7 mouse cellular contexts compared by ENCODE assay signal in the genomic region with DNA sequence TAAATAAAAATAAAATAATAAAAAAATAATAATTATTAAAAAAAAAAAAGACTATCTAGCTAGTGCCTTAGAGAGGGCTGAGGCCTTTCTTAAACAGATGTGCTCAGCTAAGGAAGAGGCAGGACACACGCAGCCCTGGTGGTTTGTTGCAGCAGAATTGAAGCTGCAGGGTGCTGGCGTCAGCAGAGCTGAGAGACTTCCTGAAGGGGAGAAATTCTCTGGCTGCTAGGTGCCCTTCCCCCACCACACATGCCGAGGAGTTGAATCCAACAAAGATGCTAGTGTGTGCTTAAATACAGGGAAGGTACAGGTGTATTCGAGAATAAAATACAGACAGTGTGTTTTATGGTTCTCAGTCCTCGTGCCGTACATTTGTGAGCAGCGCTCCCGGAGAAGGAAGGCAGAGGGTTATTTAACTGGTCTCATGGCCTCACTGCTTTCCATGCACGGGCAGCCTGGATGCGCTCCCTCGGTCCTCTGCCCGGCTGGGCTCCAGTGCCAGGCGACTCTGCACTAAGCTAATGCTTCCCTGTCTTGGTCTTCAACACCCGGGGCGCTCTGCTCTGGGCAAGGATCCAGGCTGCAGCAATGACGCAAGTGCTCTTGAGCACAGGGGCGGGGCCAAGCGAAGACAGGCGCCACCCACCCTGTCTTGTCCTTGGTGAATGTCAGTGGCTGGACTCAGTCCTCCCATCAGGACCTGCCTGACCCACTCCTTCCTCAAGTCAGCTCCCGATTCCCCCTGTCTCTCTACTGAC. TPM values are rescaled to one million over a fixed set of nuclear protein-coding genes. Genes with fewer than 3 reads are reported as not detected.
DNase-seq lines count a peak whose midpoint lies in the region; ATAC-seq lines count a peak whose summit lies in the region.

No protein-coding gene starts in this region.

- no peaks in the 10 kb centered on the region for H3K9me3 ChIP-seq in intestine, embryonic 15.5 days
- no peaks in the 10 kb centered on the region for H3K9me3 ChIP-seq in midbrain, embryonic 10.5 days (replicated peaks)

- peak overlapping the region; percentile 79 for H3K4me2 ChIP-seq in intestine, embryonic 15.5 days (replicated peaks)

- H3K4me1 ChIP-seq in intestine, embryonic 15.5 days (replicated peaks) = peaks cover 22% of the 10 kb centered on the region
- H3K4me1 ChIP-seq in midbrain, embryonic 10.5 days = peaks cover 36% of the 10 kb centered on the region

- under 1% methylated on average over 20 of the region's 20 CpGs for WGBS in intestine, embryonic 15.5 days
- WGBS in midbrain, embryonic 10.5 days = 3% methylated on average over 20 of the region's 20 CpGs

- peak overlapping the region; percentile 32 for H3K4me3 ChIP-seq in intestine, embryonic 15.5 days (replicated peaks)
- H3K4me3 ChIP-seq in midbrain, embryonic 10.5 days = peak overlapping the region; percentile 60

- H3K27ac ChIP-seq in intestine, embryonic 15.5 days = no peak overlapping the region
- peak overlapping the region; percentile 78 for H3K27ac ChIP-seq in midbrain, embryonic 10.5 days (replicated peaks)

- intact Hi-C loops in gastrocnemius, postnatal 36 days (cut with DNase I) = no loop called here
- intact Hi-C loops in left cerebral cortex, postnatal 4 days (cut with DNase I) = no loop called here

- peak; percentile 96 for DNase-seq in adrenal gland, adult 2 months
- peak; percentile 88 for DNase-seq in embryo, embryonic 10 days (ENCODE audit: low spot score)
- DNase-seq in gastrocnemius, postnatal 36 days = peak; percentile 78 to 88
- peak; percentile 98 for DNase-seq in left cerebral cortex, postnatal 4 days
- peak; percentile 77 for DNase-seq in midbrain, embryonic 10.5 days (ENCODE audit: low spot score)
- DNase-seq in right cerebral cortex, postnatal 36 days (ENCODE audit: low spot score in 2 of 2) = peak; percentile 84 to 87

- peak; percentile 86 for ATAC-seq in intestine, embryonic 15.5 days

- no peaks in the 10 kb centered on the region for H3K36me3 ChIP-seq in intestine, embryonic 15.5 days
- H3K36me3 ChIP-seq in midbrain, embryonic 10.5 days = no peaks in the 10 kb centered on the region

- peak overlapping the region; percentile 38 for H3K9ac ChIP-seq in intestine, embryonic 15.5 days

- H3K27me3 ChIP-seq in intestine, embryonic 15.5 days (replicated peaks) = peaks cover 15% of the 10 kb centered on the region; the same call in 1 of the 2 replicates
- peaks cover 13% of the 10 kb centered on the region for H3K27me3 ChIP-seq in midbrain, embryonic 10.5 days (ENCODE audit: low read depth, poor library complexity, severe bottlenecking)

RNA-seq across cellular contexts. Expression of gene Pde10a, which starts 19.3 kb away (rescaled TPM):
- 10 to 100 TPM; 21.4 to 36.2 TPM for total RNA-seq in adrenal gland, adult 2 months (2021)
- 10.1 and 13.8 TPM in 2 replicates for polyA plus RNA-seq in adrenal gland, adult 2 months (2012; rRNA removed)
- total RNA-seq in gastrocnemius, postnatal 36 days (2021) = 1 to 10 TPM; 3.9 to 4.5 TPM
- 1.4 and 1.5 TPM in 2 replicates for polyA plus RNA-seq in intestine, embryonic 15.5 days (2015; fragmentation: Nextera tagmentation; extraction: Ambion mirVana)
- 100 to 1,000 TPM in 1 of 2 experiments, 10 to 100 TPM in 1; 84.9 to 106 TPM for total RNA-seq in left cerebral cortex, postnatal 4 days (2021)
- 4.3 and 5.3 TPM in 2 replicates for polyA plus RNA-seq in midbrain, embryonic 10.5 days (2016; fragmentation: Nextera tagmentation; extraction: Ambion mirVana)

Comparison
In these comparisons a context has a peak if more than half of its experiments do, and no peak if none do; other contexts are left out.
1. RNA of gene Pde10a, which starts 19.3 kb away (total RNA-seq): 84.9 to 106 TPM in left cerebral cortex, postnatal 4 days and 21.4 to 36.2 TPM in adrenal gland, adult 2 months; 3.9 to 4.5 TPM in gastrocnemius, postnatal 36 days; every median in the first group is over 4 times any median in the second.
2. Peak in every context shown above with its lines, with median percentiles within 50 percentile points of each other: DNase-seq.